Mouse (Mus musculus) embryonic fibroblast, embryonic 13.5 days (primary cell): Measurements from ENCODE around the gene Coro2a. TPM values are rescaled to one million over a fixed set of nuclear protein-coding genes. Genes with fewer than 3 reads are reported as not detected.

Experiments
- H3K27ac ChIP-seq: 2 replicates; pipeline ENCODE4 v1.5.1; 2012; ENCODE audit warnings: low read length, control low read depth, inconsistent platforms; ENCODE audit not compliant: insufficient read depth
- H3K4me1 ChIP-seq: 2 replicates; pipeline ENCODE4 v1.6.1; 2011; ENCODE audit warnings: low read length; ENCODE audit not compliant: control insufficient read depth, insufficient read depth
- H3K4me3 ChIP-seq: 2 replicates; pipeline ENCODE4 v1.5.1; 2011; ENCODE audit warnings: mild to moderate bottlenecking, control low read depth, low read length; ENCODE audit not compliant: insufficient read depth
- CTCF ChIP-seq: IDR thresholded peaks from 2 replicates; pipeline ENCODE4 v1.5.1; 2011; ENCODE audit warnings: mild to moderate bottlenecking, control low read depth, low read length, moderate library complexity, borderline replicate concordance; ENCODE audit not compliant: insufficient read depth
- POLR2A ChIP-seq: IDR thresholded peaks from 2 replicates; pipeline ENCODE4 v1.6.1; 2011; ENCODE audit warnings: low read depth, mild to moderate bottlenecking, control low read depth, low read length, moderate library complexity
- polyA plus RNA-seq: library from polyadenylated mRNA; stranded (reverse); fragments of >200 nt; gene quantifications from 2 replicates; pipeline ENCODE4 v1.2.4, GENCODE M21; 2011; ENCODE audit warnings: low read depth; ENCODE audit not compliant: missing spikeins, insufficient read length

Coro2a gene
- polyA plus RNA-seq, 1 experiment = 0.81 TPM

GRCm38 (mm10) chr4:46506801-46507610, 95.0 kb downstream of the Coro2a start:
- no peak for TF ChIP-seq CTCF
- peak; percentile 87 for TF ChIP-seq POLR2A
- no peaks in the 10 kb centered on the region for H3K4me1 ChIP-seq
- no peak overlapping the region for H3K27ac ChIP-seq
- peak overlapping the region; percentile 38 for H3K4me3 ChIP-seq

GRCm38 (mm10) chr4:46505361-46506057, 96.5 kb downstream of the Coro2a start:
- no peak overlapping the region for H3K27ac ChIP-seq
- H3K4me1 ChIP-seq = no peaks in the 10 kb centered on the region
- TF ChIP-seq CTCF (no peak), POLR2A (no peak)
- no peak overlapping the region for H3K4me3 ChIP-seq

GRCm38 (mm10) chr4:46503881-46504280, 98.1 kb downstream of the Coro2a start:
- no peaks in the 10 kb centered on the region for H3K4me1 ChIP-seq
- H3K27ac ChIP-seq = no peak overlapping the region
- no peak for TF ChIP-seq POLR2A
- TF ChIP-seq CTCF = no peak
- no peak overlapping the region for H3K4me3 ChIP-seq

GRCm38 (mm10) chr4:46502606-46503502, 99.1 kb downstream of the Coro2a start:
- no peak for TF ChIP-seq POLR2A
- TF ChIP-seq CTCF = no peak
- H3K4me3 ChIP-seq = no peak overlapping the region
- no peak overlapping the region for H3K27ac ChIP-seq
- H3K4me1 ChIP-seq = no peaks in the 10 kb centered on the region

- no peak overlapping the region for H3K27ac ChIP-seq
- no peak overlapping the region for H3K4me3 ChIP-seq
- no peak for TF ChIP-seq CTCF
- TF ChIP-seq POLR2A = no peak
- H3K4me1 ChIP-seq = no peaks in the 10 kb centered on the region
Measured at GRCm38 (mm10) chr4:46498976-46499375, 103.0 kb downstream of the Coro2a start.

GRCm38 (mm10) chr4:46498511-46498910, 103.5 kb downstream of the Coro2a start:
- TF ChIP-seq POLR2A = no peak
- no peak for TF ChIP-seq CTCF
- H3K4me3 ChIP-seq = no peak overlapping the region
- no peaks in the 10 kb centered on the region for H3K4me1 ChIP-seq
- H3K27ac ChIP-seq = no peak overlapping the region

DNA sequence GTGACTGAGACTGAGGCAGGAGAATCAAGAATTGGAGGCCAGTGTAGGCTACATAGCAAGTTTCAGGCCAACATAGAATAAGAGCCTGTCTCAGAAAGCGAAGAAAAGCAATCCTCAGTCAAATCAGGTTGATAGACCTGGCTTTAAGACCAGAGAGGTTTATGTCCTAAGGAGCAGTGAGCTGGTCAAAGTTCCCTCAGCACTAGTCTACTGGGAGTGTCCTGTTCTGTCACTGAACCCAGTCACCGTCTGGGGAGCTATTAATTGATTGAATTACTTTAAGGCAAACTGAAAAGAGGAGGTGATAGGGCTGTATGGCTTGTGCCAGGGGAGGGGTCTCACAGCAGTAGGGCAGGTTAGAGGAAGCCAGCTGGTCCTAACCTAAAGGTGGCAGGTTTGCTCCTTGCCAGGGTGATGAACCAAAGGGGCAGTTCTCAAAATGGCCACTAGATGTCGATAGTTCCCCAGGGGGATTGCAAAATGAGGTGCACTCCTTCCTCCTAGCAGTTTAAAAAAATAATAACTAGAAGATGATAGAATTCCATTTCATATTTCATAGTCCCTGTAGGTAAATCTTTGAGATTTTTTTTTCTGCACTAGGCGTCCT, 104.6 kb downstream of the Coro2a start:
- Histone ChIP-seq H3K4me3 (no peak overlapping the region), H3K4me1 (no peaks in the 10 kb centered on the region), H3K27ac (no peak overlapping the region)
- peak; percentile 35; the same call in 1 of the 2 replicates for TF ChIP-seq CTCF
- no peak for TF ChIP-seq POLR2A

DNA sequence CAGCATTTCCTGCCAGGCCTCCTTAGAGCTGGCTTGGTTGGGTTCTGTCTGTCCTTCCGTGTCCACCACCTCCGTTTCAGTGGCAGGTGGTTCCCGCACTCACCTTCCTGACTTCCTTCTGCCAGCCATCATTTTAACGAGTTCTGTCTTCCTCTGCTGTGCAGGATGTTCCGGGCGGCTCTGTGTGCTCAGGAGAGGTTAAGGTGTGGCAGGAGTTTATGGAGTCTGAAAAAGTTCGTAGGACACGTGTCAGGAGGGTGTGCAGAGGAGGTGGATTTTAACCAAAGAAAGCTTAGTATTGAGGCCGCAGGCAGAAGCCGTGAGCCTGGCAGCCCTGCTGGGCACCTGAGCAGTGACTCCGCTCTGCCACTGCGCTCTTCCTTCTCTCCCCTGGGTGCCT, 106.5 kb downstream of the Coro2a start:
- TF ChIP-seq POLR2A (no peak), CTCF (no peak)
- H3K4me3 ChIP-seq = no peak overlapping the region
- H3K4me1 ChIP-seq = no peaks in the 10 kb centered on the region
- H3K27ac ChIP-seq = no peak overlapping the region

- H3K27ac ChIP-seq = no peak overlapping the region
- TF ChIP-seq POLR2A (no peak), CTCF (no peak)
- no peak overlapping the region for H3K4me3 ChIP-seq
- no peaks in the 10 kb centered on the region for H3K4me1 ChIP-seq
Measured at GRCm38 (mm10) chr4:46493071-46493470, 108.9 kb downstream of the Coro2a start.
